Mouse (Mus musculus) E14TG2a.4 (cell line): ENCODE data around the gene Plaur.
A peak's percentile ranks its signal among the peaks of the same experiment; 100 is the strongest.

Source experiments
- H3K27me3 ChIP-seq: 2 replicates; pipeline ENCODE4 v1.6.1; 2014; ENCODE audit warnings: low read length, control low read depth; ENCODE audit not compliant: insufficient read depth
- H3K36me3 ChIP-seq: 2 replicates; pipeline ENCODE4 v1.6.1; 2014; ENCODE audit warnings: low read length, control low read depth; ENCODE audit not compliant: insufficient read depth
- H3K4me1 ChIP-seq: replicated peaks from 2 replicates; pipeline ENCODE4 v1.6.1; 2014; ENCODE audit warnings: low read depth, low read length, control low read depth
- H3K4me3 ChIP-seq: replicated peaks from 2 replicates; pipeline ENCODE4 v1.5.1; 2014; ENCODE audit warnings: mild to moderate bottlenecking, low read length
- H3K9me3 ChIP-seq: 2 replicates; pipeline ENCODE4 v1.6.1; 2014; ENCODE audit warnings: low read length, control low read depth
- CTCF ChIP-seq: conservative IDR thresholded peaks from 2 replicates; pipeline ENCODE4 v1.5.1; 2014; ENCODE audit warnings: low read length
- NANOG ChIP-seq: IDR thresholded peaks from 2 replicates; pipeline ENCODE4 v1.6.1; 2014; ENCODE audit warnings: borderline replicate concordance, low read length, mixed read lengths
- POU5F1 ChIP-seq: IDR thresholded peaks from 2 replicates; pipeline ENCODE4 v1.6.1; 2014; ENCODE audit warnings: low read length, borderline replicate concordance

Plaur gene

DNA sequence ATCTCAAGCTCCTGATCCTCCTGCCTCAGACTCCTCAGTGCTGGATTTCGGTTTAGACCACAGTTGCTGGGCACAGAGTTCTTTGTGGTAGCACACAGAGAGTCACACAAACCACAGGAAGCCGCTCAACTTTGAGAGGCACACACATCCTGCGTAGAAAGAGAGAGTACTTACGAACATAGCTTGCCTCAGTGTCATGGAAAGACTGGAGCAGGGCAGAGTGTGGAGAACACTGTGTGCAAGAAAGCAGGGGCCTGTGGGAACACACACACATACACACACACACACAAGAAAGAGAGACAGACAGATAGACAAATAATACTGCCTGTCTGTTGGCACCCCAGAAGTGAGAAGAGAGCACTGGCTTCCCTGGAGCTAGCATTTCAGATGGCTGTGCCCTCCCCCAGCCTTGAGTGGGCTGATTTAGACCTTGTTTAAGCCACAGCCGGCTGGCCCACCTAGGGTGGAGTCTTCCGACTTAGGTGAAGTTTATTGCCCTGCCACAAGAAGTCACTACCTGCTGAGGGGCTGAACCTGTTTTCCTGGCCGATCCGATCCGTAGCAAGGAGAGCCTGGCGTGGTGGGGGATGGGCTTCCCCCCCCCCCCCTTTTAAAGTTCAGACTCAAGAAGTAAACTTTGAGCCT, 4.4 kb upstream of the Plaur start:
- Histone ChIP-seq H3K9me3 (no peaks in the 10 kb centered on the region), H3K4me3 (peak overlapping the region; percentile 24; the same call in 1 of the 2 replicates), H3K27me3 (peaks cover 14% of the 10 kb centered on the region), H3K36me3 (no peaks in the 10 kb centered on the region), H3K4me1 (peaks cover 80% of the 10 kb centered on the region)
- no peak for TF ChIP-seq NANOG
- TF ChIP-seq POU5F1: no peak
- TF ChIP-seq CTCF: no peak

DNA sequence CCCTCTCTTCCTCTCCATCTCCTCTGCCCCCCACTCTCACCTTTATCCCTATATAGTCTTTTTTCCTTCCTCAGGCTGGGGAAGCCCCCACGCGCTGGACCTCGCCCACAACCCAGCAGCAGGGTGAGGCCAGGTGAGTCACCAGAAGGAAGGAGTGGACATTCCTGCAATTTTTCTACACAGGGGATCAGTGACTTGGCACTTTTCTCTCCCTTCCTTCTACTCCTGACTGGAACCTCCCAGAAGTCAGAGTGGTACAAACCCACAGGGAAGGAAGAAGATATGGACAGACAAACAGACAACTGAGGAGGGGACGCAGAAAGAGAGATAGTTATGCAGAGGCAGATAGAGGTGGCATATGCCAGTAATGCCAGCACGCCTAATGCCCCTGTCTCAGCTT, 2.8 kb upstream of the Plaur start:
- Histone ChIP-seq H3K36me3 (no peaks in the 10 kb centered on the region), H3K27me3 (peaks cover 14% of the 10 kb centered on the region), H3K4me1 (peaks cover 85% of the 10 kb centered on the region), H3K4me3 (peak overlapping the region; percentile 35), H3K9me3 (no peaks in the 10 kb centered on the region)
- TF ChIP-seq NANOG: no peak
- no peak for TF ChIP-seq POU5F1
- TF ChIP-seq CTCF: no peak

DNA sequence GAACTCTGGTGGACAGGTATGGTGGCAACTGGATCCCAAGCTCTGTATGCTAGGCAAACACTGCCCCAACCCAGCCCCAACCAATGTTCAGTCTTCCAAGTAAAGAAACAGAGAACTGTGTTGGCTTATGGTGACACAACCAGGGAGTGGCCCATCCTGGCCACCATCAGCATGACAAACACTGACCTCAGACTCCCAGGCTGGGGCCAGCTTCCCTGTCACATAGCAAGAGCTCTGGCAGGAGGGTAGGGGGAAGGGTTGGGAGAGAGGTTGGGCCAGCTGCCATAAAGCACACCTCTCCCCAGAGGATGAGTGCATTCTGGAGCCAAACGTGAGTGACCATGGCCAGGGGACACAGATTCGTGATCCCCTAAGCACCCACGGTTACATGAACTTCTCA, 2.4 kb upstream of the Plaur start:
- TF ChIP-seq CTCF (no peak), NANOG (no peak), POU5F1 (no peak)
- peaks cover 85% of the 10 kb centered on the region for H3K4me1 ChIP-seq
- H3K9me3 ChIP-seq: no peaks in the 10 kb centered on the region
- no peaks in the 10 kb centered on the region for H3K36me3 ChIP-seq
- peak overlapping the region; percentile 35 for H3K4me3 ChIP-seq
- peaks cover 16% of the 10 kb centered on the region for H3K27me3 ChIP-seq

DNA sequence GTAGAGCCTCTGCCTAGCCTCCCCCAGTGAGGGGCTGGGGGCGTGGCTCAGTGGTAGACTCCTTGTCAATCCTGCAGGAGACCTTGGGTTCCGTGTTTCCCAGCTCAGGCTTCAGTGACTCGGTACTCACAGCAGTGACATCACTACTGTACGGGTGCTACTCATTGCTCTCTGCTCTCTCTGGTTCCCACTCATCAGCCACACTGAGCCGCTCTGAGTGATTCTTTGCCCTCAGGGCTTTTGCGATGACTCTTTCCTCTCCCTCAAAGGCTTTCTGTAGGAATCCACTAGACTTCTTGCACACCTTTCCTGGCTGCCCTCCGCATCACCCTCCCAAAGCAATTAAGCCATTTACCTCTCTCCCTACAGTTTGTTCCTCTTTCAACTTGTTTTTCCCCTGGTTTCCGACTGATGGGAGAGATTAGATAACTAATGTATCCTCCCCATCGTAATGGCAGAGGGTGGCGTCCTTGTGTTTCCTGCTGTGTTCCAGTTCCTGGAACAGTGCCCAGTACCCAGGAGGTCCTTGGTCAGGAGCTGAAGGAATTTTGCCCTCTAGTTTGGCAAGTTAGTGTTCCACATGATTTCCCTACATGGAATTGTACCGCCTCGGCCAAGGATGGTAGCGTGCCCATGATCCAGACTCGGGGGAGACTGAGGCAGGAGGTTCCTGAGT, 770 bp upstream of the Plaur start:
- Histone ChIP-seq H3K4me1 (peaks cover 88% of the 10 kb centered on the region), H3K27me3 (peaks cover 18% of the 10 kb centered on the region), H3K36me3 (peaks cover 16% of the 10 kb centered on the region), H3K4me3 (peak overlapping the region; percentile 7; the same call in 1 of the 2 replicates), H3K9me3 (no peaks in the 10 kb centered on the region)
- TF ChIP-seq POU5F1 (no peak), NANOG (no peak), CTCF (no peak)

DNA sequence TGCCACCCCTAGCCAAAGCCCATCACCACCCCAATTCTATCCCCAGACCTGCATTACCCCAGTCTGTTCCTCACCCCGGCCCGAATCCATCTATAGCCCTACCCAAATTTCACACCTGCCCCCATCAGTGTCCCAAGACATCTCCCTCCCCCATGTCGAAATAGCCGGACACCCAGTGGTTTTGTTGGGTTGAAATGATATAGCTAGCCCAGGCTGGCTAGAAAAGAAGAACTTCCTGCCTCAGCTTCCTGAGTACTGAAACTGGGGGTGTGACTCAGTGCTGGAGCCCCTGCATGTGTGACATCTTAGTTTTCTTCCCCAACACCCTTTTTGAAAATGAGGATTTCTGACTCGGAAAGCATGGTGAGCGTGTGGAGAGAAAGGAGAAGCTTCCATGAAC, 4.6 kb downstream of the Plaur start:
- Histone ChIP-seq H3K4me1 (peaks cover 58% of the 10 kb centered on the region), H3K9me3 (peaks cover 7% of the 10 kb centered on the region; the same call in 1 of the 2 replicates), H3K36me3 (peaks cover 58% of the 10 kb centered on the region), H3K27me3 (peaks cover 8% of the 10 kb centered on the region), H3K4me3 (no peak overlapping the region)
- TF ChIP-seq CTCF: no peak

DNA sequence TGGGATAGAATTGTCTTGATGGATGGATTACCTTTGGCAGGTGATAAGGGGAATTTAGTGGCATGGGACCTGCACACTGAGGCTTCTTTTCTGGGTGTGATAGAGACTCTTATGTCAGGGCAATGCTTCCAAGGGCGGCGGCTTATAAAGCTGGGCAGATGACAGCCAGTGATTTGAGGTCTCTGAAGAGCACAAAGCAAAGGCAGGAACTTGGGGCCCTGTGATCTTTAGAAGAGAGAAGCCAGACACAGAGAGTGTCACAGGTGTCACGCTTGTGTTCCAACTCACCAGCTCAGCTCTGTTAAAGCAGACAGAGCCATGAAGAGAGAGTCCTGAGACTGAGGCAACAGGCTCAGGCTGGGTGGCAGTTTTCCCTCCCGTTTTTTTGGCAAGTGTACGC, 5.6 kb downstream of the Plaur start:
- H3K4me3 ChIP-seq: no peak overlapping the region
- H3K9me3 ChIP-seq: peaks cover 7% of the 10 kb centered on the region; the same call in 1 of the 2 replicates
- no peak for TF ChIP-seq POU5F1
- no peak for TF ChIP-seq NANOG
- no peak for TF ChIP-seq CTCF
- H3K36me3 ChIP-seq: peaks cover 69% of the 10 kb centered on the region
- peaks cover 4% of the 10 kb centered on the region; the same call in 1 of the 2 replicates for H3K27me3 ChIP-seq
- peaks cover 59% of the 10 kb centered on the region for H3K4me1 ChIP-seq

DNA sequence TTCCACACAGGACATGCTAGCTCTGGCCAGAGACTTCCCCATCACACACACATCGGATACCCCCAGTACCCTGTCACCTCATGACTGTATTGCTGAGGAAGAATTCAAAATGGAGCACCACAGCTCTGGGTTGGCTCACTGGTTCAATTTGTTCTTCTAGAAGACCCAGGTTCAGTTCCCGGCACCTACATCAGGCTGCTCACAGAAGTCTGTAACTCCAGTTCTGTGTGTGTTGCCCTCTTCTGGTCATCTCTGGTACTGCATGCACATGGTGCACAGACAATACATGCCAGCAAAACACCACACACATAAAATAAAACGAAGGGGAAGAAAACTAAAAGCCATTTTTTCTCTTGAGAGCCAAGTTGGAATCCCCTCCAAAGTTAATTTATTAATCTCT, 6.8 kb downstream of the Plaur start:
- Histone ChIP-seq H3K9me3 (peaks cover 7% of the 10 kb centered on the region; the same call in 1 of the 2 replicates), H3K36me3 (peaks cover 79% of the 10 kb centered on the region), H3K4me3 (no peak overlapping the region), H3K27me3 (peaks cover 4% of the 10 kb centered on the region; the same call in 1 of the 2 replicates), H3K4me1 (peaks cover 49% of the 10 kb centered on the region)
- TF ChIP-seq CTCF (peak; percentile 95), POU5F1 (no peak), NANOG (no peak)

DNA sequence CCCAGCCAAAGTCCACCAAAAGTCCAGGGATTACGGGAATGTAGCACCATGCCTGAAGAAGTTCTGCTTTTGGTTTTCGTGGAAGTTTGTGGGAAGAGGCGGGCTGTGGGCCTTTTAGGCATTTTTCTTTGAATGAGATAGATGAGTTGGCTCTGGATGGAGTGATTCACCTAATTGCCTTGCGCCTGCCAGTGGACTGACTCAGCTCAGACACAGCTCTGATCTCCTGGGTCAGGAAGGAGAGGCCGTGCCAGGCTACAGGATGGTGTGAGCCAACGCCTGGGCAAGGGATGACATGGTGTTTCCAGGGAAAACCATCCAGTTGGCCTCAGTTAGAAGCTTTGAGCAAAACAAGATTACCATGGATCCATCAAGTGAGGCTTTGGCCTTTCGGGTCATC, 8.1 kb downstream of the Plaur start:
- TF ChIP-seq NANOG: no peak
- TF ChIP-seq CTCF: no peak
- TF ChIP-seq POU5F1: no peak
- Histone ChIP-seq H3K36me3 (peaks cover 86% of the 10 kb centered on the region), H3K4me3 (no peak overlapping the region), H3K9me3 (peaks cover 7% of the 10 kb centered on the region; the same call in 1 of the 2 replicates), H3K4me1 (peaks cover 49% of the 10 kb centered on the region), H3K27me3 (no peaks in the 10 kb centered on the region)

DNA sequence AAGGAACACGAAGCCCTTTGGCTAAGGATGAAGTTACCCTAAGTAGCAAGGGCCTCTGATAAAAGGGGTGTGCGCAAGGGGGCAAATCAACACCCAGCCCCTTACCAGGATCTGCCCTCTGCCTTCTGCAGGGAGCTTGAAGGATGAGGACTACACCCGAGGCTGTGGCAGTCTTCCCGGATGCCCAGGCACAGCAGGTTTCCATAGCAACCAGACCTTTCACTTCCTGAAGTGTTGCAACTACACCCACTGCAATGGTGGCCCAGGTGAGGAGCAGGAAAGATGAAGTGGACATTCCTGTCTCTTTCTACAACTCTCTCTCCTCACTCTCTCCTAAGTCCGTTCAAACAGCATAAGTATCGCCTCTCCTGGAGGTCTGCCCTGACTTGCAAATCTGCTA, 10.2 kb downstream of the Plaur start:
- Histone ChIP-seq H3K36me3 (peaks cover 76% of the 10 kb centered on the region), H3K27me3 (peaks cover under 1% of the 10 kb centered on the region), H3K9me3 (peaks cover 7% of the 10 kb centered on the region), H3K4me1 (peaks cover 48% of the 10 kb centered on the region), H3K4me3 (no peak overlapping the region)
- TF ChIP-seq NANOG (no peak), CTCF (no peak), POU5F1 (no peak)
